ENCODE assay signal across 9 mouse cellular contexts in the genomic region with DNA sequence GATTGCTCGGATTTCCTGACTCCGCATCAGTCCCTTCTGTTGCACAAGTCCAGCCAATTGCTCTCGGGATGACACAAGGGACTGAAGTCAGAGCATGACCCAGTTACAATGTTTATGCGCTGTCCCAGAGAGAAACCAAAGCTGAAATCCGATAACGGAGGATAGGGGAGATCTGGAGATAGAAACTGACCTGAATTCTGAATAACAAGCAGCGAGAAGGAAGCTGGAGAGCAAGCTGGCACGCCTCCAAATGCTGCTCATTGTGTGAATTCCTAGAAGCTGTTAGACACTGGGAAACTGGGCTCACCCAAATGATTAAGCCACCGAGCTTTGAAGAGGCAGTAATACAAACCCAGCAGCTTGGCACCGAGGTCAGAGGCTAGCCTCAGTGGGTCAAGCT. TPM values are rescaled to one million over a fixed set of nuclear protein-coding genes. Genes with fewer than 3 reads are reported as not detected.
DNase-seq lines count a peak whose midpoint lies in the region; ATAC-seq and TF ChIP-seq lines count a peak whose summit lies in the region.
"Had no signal": no experiment of that assay in that cellular context is flagged by ENCODE, and none has a peak within 500 bp of the region (broad histone marks: within the 10 kb centered on the region; RNA-seq: fewer than 3 reads in every experiment).

No protein-coding gene starts in this region.

- no peaks in the 10 kb centered on the region for H3K9me3 ChIP-seq in embryonic facial prominence, embryonic 13.5 days
- H3K9me3 ChIP-seq in heart, embryonic 13.5 days = no peaks in the 10 kb centered on the region
- no peaks in the 10 kb centered on the region for H3K9me3 ChIP-seq in liver, postnatal 0 days (ENCODE audit: low read length)

- peak overlapping the region; percentile 22; the same call in 1 of the 2 replicates for H3K4me2 ChIP-seq in embryonic facial prominence, embryonic 13.5 days
- peak overlapping the region; percentile 34; the same call in 1 of the 2 replicates for H3K4me2 ChIP-seq in heart, embryonic 13.5 days
- no peak overlapping the region for H3K4me2 ChIP-seq in liver, postnatal 0 days (ENCODE audit: low read depth, low read length)

- H3K27ac ChIP-seq in embryonic facial prominence, embryonic 13.5 days = no peak overlapping the region
- H3K27ac ChIP-seq in heart, embryonic 13.5 days (replicated peaks) = peak overlapping the region; percentile 72
- peak overlapping the region; percentile 96 for H3K27ac ChIP-seq in liver, postnatal 0 days (ENCODE audit: low read depth)

- no peak overlapping the region for H3K9ac ChIP-seq in embryonic facial prominence, embryonic 13.5 days
- H3K9ac ChIP-seq in heart, embryonic 13.5 days = no peak overlapping the region
- H3K9ac ChIP-seq in liver, postnatal 0 days (replicated peaks) = no peak overlapping the region

- no peak for ATAC-seq in embryonic facial prominence, embryonic 13.5 days (ENCODE audit: insufficient number of reproducible peaks, insufficient read depth, low FRiP score, low TSS enrichment, low read depth)
- ATAC-seq in heart, embryonic 13.5 days (ENCODE audit: extremely low read depth, insufficient number of reproducible peaks, low FRiP score, low TSS enrichment) = no peak
- ATAC-seq in liver, postnatal 0 days = peak; percentile 95

- no peak overlapping the region for H3K4me3 ChIP-seq in embryonic facial prominence, embryonic 13.5 days
- no peak overlapping the region for H3K4me3 ChIP-seq in heart, embryonic 13.5 days
- H3K4me3 ChIP-seq in liver, postnatal 0 days (ENCODE audit: low read depth, low read length) = no peak overlapping the region
- H3K4me3 ChIP-seq: erythroblast, embryonic 14.5 days had no signal

- no peak for TF ChIP-seq CTCF in liver, postnatal 0 days (IDR thresholded peaks at IDR 0.05; ENCODE audit: low read depth)

- peaks cover 9% of the 10 kb centered on the region for H3K4me1 ChIP-seq in embryonic facial prominence, embryonic 13.5 days
- H3K4me1 ChIP-seq in heart, embryonic 13.5 days = peaks cover 23% of the 10 kb centered on the region
- H3K4me1 ChIP-seq in liver, postnatal 0 days (ENCODE audit: insufficient read depth) = peaks cover 15% of the 10 kb centered on the region

- DNase-seq in heart, adult 18-20 months = peak; percentile 70 to 72
- DNase-seq in heart, postnatal 25 days (ENCODE audit: low spot score) = no peak
- DNase-seq in kidney, postnatal 10 days = peak; percentile 86
- DNase-seq in liver, postnatal 0 days = peak; percentile 78
- peak; percentile 77 to 82 for DNase-seq in right cerebral cortex, postnatal 10 days (ENCODE audit: low spot score in 2 of 2)
- no peak for DNase-seq in thymus, postnatal 0 days (ENCODE audit: low spot score)

- 28% methylated on average over 10 of the region's 10 CpGs for WGBS in embryonic facial prominence, embryonic 13.5 days
- WGBS in heart, embryonic 13.5 days = 26% methylated on average over 10 of the region's 10 CpGs
- WGBS in liver, postnatal 0 days (ENCODE audit: insufficient replicate concordance) = 27% methylated on average over 10 of the region's 10 CpGs

- TF ChIP-seq EP300 in liver, postnatal 0 days (IDR thresholded peaks at IDR 0.05; ENCODE audit: low read depth) = 0 out of 2 replicates have a peak, but pooled peaks have one; percentile 16

- no peaks in the 10 kb centered on the region for H3K36me3 ChIP-seq in embryonic facial prominence, embryonic 13.5 days
- no peaks in the 10 kb centered on the region for H3K36me3 ChIP-seq in heart, embryonic 13.5 days
- H3K36me3 ChIP-seq in liver, postnatal 0 days (replicated peaks; ENCODE audit: insufficient read depth, low read length) = no peaks in the 10 kb centered on the region

- no peaks in the 10 kb centered on the region for H3K27me3 ChIP-seq in embryonic facial prominence, embryonic 13.5 days
- H3K27me3 ChIP-seq in heart, embryonic 13.5 days (replicated peaks) = no peaks in the 10 kb centered on the region
- H3K27me3 ChIP-seq in liver, postnatal 0 days (ENCODE audit: insufficient read depth, low read length) = no peaks in the 10 kb centered on the region

- intact Hi-C loops in heart, postnatal 25 days (cut with DNase I) = loop anchor here (2.0 kb wide), 1 partner anchor 25 kb away; no protein-coding TSS in a partner anchor

RNA-seq across cellular contexts. Expression of a gene that starts 31.5 kb away (rescaled TPM):
- 1 to 10 TPM; 7.4 to 9.8 TPM for total RNA-seq in heart, adult 18-20 months (2021)
- total RNA-seq in heart, postnatal 25 days (2021) = 1 to 10 TPM; 8.7 to 10.0 TPM
- 24.9 and 25.0 TPM in 2 replicates for polyA plus RNA-seq in embryonic facial prominence, embryonic 13.5 days (2015; fragmentation: Nextera tagmentation; extraction: Ambion mirVana)
- polyA plus RNA-seq in heart, embryonic 13.5 days (2015; fragmentation: Nextera tagmentation; extraction: Ambion mirVana) = 12.5 and 13.6 TPM in 2 replicates
- polyA plus RNA-seq in liver, postnatal 0 days (2015; fragmentation: Nextera tagmentation; extraction: Ambion mirVana) = 19.9 and 21.6 TPM in 2 replicates
- polyA plus RNA-seq in thymus, postnatal 0 days (2015; fragmentation: Nextera tagmentation; extraction: Ambion mirVana) = 15.1 and 21.5 TPM in 2 replicates

Comparison
In these comparisons a context has a peak if more than half of its experiments do, and no peak if none do; other contexts are left out.
1. DNase-seq: peak in heart, adult 18-20 months (2 of 2), kidney, postnatal 10 days (single experiment), liver, postnatal 0 days (single experiment) and right cerebral cortex, postnatal 10 days (2 of 2); none in heart, postnatal 25 days (single experiment) and thymus, postnatal 0 days (single experiment).